Mouse (Mus musculus) intestine, embryonic 16.5 days (tissue): Measurements from ENCODE around the gene Vars. TPM values are rescaled to one million over a fixed set of nuclear protein-coding genes. Genes with fewer than 3 reads are reported as not detected.

Experiments used
- ATAC-seq: fragments of 200-750 bp; cut with Nextera tagmentation; 2 replicates; pipeline ENCODE4 v1.8.0; 2017; ENCODE audit warnings: moderate TSS enrichment, moderate library complexity
- H3K27ac ChIP-seq: fragments of 300-500 bp; sonication (generic); 2 replicates; pipeline ENCODE4 v1.5.1; 2014; ENCODE audit warnings: mild to moderate bottlenecking, low read length
- H3K27me3 ChIP-seq: fragments of 300-500 bp; sonication (generic); replicated peaks from 2 replicates; pipeline ENCODE4 v1.6.1; 2014; ENCODE audit warnings: low read length, control low read depth, mixed read lengths; ENCODE audit not compliant: control insufficient read depth, insufficient read depth
- H3K36me3 ChIP-seq: fragments of 300-500 bp; sonication (generic); 2 replicates; pipeline ENCODE4 v1.6.1; 2014; ENCODE audit warnings: low read length, control low read depth; ENCODE audit not compliant: control insufficient read depth, insufficient read depth
- H3K4me1 ChIP-seq: fragments of 300-500 bp; sonication (generic); 2 replicates; pipeline ENCODE4 v1.6.1; 2014; ENCODE audit warnings: low read length, control low read depth, mixed read lengths; ENCODE audit not compliant: control insufficient read depth, insufficient read depth
- H3K4me2 ChIP-seq: fragments of 300-500 bp; sonication (generic); 2 replicates; pipeline ENCODE4 v1.6.1; 2014; ENCODE audit warnings: low read depth, low read length, control low read depth
- H3K4me3 ChIP-seq: fragments of 300-500 bp; sonication (generic); 2 replicates; pipeline ENCODE4 v1.5.1; 2014; ENCODE audit warnings: mild to moderate bottlenecking, low read length
- H3K9ac ChIP-seq: fragments of 300-500 bp; sonication (generic); 2 replicates; pipeline ENCODE4 v1.6.1; 2014; ENCODE audit warnings: low read depth, low read length
- H3K9me3 ChIP-seq: fragments of 300-500 bp; sonication (generic); 2 replicates; pipeline ENCODE4 v1.6.1; 2016; ENCODE audit warnings: low read length, control low read depth; ENCODE audit not compliant: control insufficient read depth
- WGBS: fragments of 180-500 bp; shearing (Covaris S2); extraction: QIAGEN DNeasy Blood & Tissue Kit; methylation state at CpG from one replicate; pipeline ENCODE4 v1.1.7; 2014; 5-methylcytosine and 5-hydroxymethylcytosine counted together
- polyA plus RNA-seq: library from polyadenylated mRNA; unstranded; fragments of >200 nt; fragmentation: Nextera tagmentation; extraction: Ambion mirVana; gene quantifications from 2 replicates; pipeline ENCODE4 v1.2.1, GENCODE M21; 2015

The Vars gene
- polyA plus RNA-seq = 112 and 119 TPM in 2 replicates

GRCm38 (mm10) chr17:35000717-35001451 lies at the start of gene Vars:
Gene Vars, plus strand, starts transcription at chr17:35000987.
- peak; percentile 88 for ATAC-seq

DNA sequence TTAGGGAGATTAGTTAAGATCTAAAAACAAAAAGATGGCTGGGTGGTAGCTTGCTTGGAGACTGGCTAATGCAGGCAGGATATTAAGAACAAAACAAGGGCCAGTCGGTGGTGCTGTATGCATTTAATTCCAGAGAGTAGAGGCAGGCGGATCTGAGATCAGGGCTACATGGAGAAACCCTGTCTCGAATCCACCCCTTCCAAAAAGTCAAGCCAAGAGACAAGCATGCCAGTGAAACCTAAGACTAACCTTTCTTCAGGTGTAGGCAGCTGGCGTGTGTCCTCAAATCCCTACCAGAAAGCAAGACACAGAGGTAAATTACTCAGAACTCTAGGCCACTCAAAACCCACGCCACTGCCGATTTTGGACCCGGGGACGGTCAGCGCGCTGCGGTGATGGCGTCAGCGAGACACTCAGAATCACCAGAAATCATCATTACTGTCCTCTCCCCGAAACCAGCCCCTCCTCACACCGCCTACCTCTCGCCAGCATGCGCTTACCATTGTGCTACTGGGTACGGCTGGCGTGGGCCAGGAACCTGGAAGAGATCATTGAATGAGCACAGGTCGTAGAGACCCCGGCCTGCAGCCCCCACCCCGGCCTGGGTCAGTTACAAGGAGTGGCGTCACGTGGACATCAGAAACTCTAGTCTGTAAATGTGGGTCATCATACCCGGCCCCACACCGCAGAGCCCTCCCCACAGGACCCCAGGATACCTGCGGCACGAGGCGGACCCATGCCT lies 49.0 kb upstream of the Vars start:
- no peaks in the 10 kb centered on the region; the same call in 1 of the 2 replicates for H3K27me3 ChIP-seq
- no peaks in the 10 kb centered on the region for H3K9me3 ChIP-seq
- peak; percentile 24 for ATAC-seq
- H3K36me3 ChIP-seq = peaks cover 7% of the 10 kb centered on the region
- peak overlapping the region; percentile 96 for H3K4me3 ChIP-seq
- H3K4me1 ChIP-seq = peaks cover 19% of the 10 kb centered on the region; the same call in 1 of the 2 replicates
- peak overlapping the region; percentile 97 for H3K27ac ChIP-seq
- peak overlapping the region; percentile 99 for H3K9ac ChIP-seq
- WGBS = under 1% methylated on average over 29 of the region's 29 CpGs
- H3K4me2 ChIP-seq = peak overlapping the region; percentile 57

More at GRCm38 (mm10) chr17:35000717-35001451, at the start of gene Vars:
- Histone ChIP-seq H3K27ac (peak within 1 kb of the TSS; percentile 98), H3K9me3 (no peaks in the 10 kb centered on the region), H3K27me3 (no peaks in the 10 kb centered on the region), H3K4me2 (peak within 1 kb of the TSS; percentile 97), H3K36me3 (peaks cover 16% of the 10 kb centered on the region; the same call in 1 of the 2 replicates), H3K9ac (peak within 1 kb of the TSS; percentile 98), H3K4me3 (peak within 1 kb of the TSS; percentile 98), H3K4me1 (peaks cover 20% of the 10 kb centered on the region)
- WGBS = under 1% methylated on average over 74 of the region's 83 CpGs

GRCm38 (mm10) chr17:34952378-34953040 lies 48.3 kb upstream of the Vars start:
- H3K4me3 ChIP-seq = peak overlapping the region; percentile 96
- peak; percentile 65 for ATAC-seq

DNA sequence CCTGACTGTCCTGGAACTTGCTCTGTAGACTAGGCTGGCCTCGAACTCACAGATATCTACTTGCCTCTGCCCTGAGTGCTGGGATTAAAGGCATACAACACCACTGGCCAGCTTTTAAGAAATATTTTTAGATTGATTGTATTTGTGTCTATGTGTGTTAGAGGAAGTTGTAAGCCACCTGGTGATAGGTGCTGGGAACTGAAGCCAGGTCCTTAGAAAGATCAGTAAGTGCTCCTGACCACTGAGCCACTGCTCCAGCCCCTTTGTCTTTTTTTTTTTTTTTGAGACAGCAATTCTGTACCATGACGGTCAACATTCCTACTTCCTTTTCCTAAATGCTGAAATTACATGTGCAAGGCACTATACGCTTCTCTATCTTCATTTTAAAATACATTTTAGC lies 47.5 kb upstream of the Vars start:
- no peak for ATAC-seq
- no peaks in the 10 kb centered on the region; the same call in 1 of the 2 replicates for H3K27me3 ChIP-seq
- peak overlapping the region; percentile 96; the same call in 1 of the 2 replicates for H3K4me3 ChIP-seq
- peak overlapping the region; percentile 57; the same call in 1 of the 2 replicates for H3K4me2 ChIP-seq
- no peak overlapping the region for H3K27ac ChIP-seq
- 86% methylated on average over 3 of the region's 3 CpGs for WGBS
- H3K4me1 ChIP-seq = peaks cover 19% of the 10 kb centered on the region; the same call in 1 of the 2 replicates
- no peaks in the 10 kb centered on the region for H3K9me3 ChIP-seq
- 0 out of 2 replicates have a peak overlapping the region, but pooled peaks have one; percentile 99 for H3K9ac ChIP-seq
- H3K36me3 ChIP-seq = peaks cover 7% of the 10 kb centered on the region

More at GRCm38 (mm10) chr17:34952378-34953040, 48.3 kb upstream of the Vars start:
- peak overlapping the region; percentile 57 for H3K4me2 ChIP-seq
- H3K27ac ChIP-seq = peak overlapping the region; percentile 97
- H3K9ac ChIP-seq = peak overlapping the region; percentile 99
- no peaks in the 10 kb centered on the region for H3K9me3 ChIP-seq
- no peaks in the 10 kb centered on the region; the same call in 1 of the 2 replicates for H3K27me3 ChIP-seq
- peaks cover 7% of the 10 kb centered on the region for H3K36me3 ChIP-seq
- peaks cover 19% of the 10 kb centered on the region; the same call in 1 of the 2 replicates for H3K4me1 ChIP-seq
- under 1% methylated on average over 23 of the region's 23 CpGs for WGBS

GRCm38 (mm10) chr17:34953904-34954303 lies 46.9 kb upstream of the Vars start:
- ATAC-seq = no peak
- no peaks in the 10 kb centered on the region for H3K9me3 ChIP-seq
- WGBS = 96% methylated on average over 4 of the region's 4 CpGs
- H3K4me2 ChIP-seq = no peak overlapping the region
- H3K27ac ChIP-seq = no peak overlapping the region
- H3K36me3 ChIP-seq = peaks cover 7% of the 10 kb centered on the region
- H3K4me3 ChIP-seq = no peak overlapping the region
- H3K9ac ChIP-seq = no peak overlapping the region
- no peaks in the 10 kb centered on the region; the same call in 1 of the 2 replicates for H3K27me3 ChIP-seq
- peaks cover 19% of the 10 kb centered on the region; the same call in 1 of the 2 replicates for H3K4me1 ChIP-seq

GRCm38 (mm10) chr17:34954831-34955230 lies 46.0 kb upstream of the Vars start:
- no peaks in the 10 kb centered on the region; the same call in 1 of the 2 replicates for H3K27me3 ChIP-seq
- ATAC-seq = no peak
- H3K4me3 ChIP-seq = no peak overlapping the region
- H3K27ac ChIP-seq = no peak overlapping the region
- no peaks in the 10 kb centered on the region for H3K9me3 ChIP-seq
- no peak overlapping the region for H3K4me2 ChIP-seq
- H3K9ac ChIP-seq = no peak overlapping the region
- H3K4me1 ChIP-seq = peaks cover 15% of the 10 kb centered on the region; the same call in 1 of the 2 replicates
- H3K36me3 ChIP-seq = peaks cover 4% of the 10 kb centered on the region
- 94% methylated on average over 4 of the region's 4 CpGs for WGBS

- Histone ChIP-seq H3K36me3 (peaks cover under 1% of the 10 kb centered on the region; the same call in 1 of the 2 replicates), H3K27ac (no peak overlapping the region), H3K9me3 (no peaks in the 10 kb centered on the region), H3K4me3 (no peak overlapping the region), H3K9ac (no peak overlapping the region), H3K27me3 (no peaks in the 10 kb centered on the region; the same call in 1 of the 2 replicates), H3K4me1 (peaks cover 9% of the 10 kb centered on the region; the same call in 1 of the 2 replicates), H3K4me2 (no peak overlapping the region)
- no peak for ATAC-seq
- WGBS = 82% methylated on average over 3 of the region's 3 CpGs
Measured at GRCm38 (mm10) chr17:34955884-34956283, 44.9 kb upstream of the Vars start.

- Histone ChIP-seq H3K4me3 (no peak overlapping the region), H3K27me3 (no peaks in the 10 kb centered on the region; the same call in 1 of the 2 replicates), H3K4me2 (no peak overlapping the region), H3K36me3 (no peaks in the 10 kb centered on the region), H3K4me1 (peaks cover 11% of the 10 kb centered on the region; the same call in 1 of the 2 replicates), H3K9ac (no peak overlapping the region), H3K27ac (no peak overlapping the region), H3K9me3 (no peaks in the 10 kb centered on the region)
- ATAC-seq = no peak
- WGBS = 44% methylated on average over 1 of the region's 1 CpGs
Measured at GRCm38 (mm10) chr17:34956340-34956739, 44.4 kb upstream of the Vars start.
